Mouse (Mus musculus): ENCODE measurements around the gene Eml4. TPM values are rescaled to one million over a fixed set of nuclear protein-coding genes. Genes with fewer than 3 reads are reported as not detected.

The Eml4 gene
- total and polyA plus RNA-seq, 3 experiments: 38.2 to 75.6 (median 60.1) TPM

DNA sequence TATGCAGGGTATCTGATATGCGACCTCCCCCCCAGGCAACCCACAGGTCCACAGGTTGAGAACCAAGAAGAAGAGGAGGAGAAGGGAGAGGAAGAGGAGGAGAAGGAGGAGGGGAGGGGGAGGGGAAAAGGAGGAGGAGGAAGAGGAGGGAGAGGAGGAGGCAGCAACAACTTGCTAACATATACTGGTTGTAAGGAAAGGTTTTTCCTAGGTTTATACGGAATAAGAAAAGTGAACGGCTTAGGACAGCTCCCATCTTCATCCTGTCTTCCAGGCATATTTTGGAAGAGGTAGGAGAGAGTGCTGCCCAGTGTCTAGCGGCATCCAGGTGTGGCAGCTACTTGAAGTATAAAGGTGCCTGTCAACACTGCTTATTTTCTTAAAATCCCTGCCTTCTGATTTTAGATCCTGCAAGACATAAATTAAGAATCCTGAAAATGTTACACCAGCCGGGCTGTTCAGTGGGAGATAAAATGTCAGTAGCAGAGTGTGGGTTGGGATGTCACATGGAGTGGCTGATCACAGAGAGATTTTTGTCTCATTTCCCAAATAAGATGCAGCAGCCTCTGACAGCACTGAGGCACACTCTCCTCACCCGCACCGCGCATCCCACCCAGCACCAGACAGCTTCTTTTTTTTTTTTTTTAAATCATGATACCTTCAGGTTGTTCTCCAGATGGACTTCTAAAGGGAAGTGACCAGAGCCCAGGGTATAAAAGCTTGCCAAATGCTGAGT is 166.7 kb downstream of the Eml4 start, which contains the start of gene Cox7a2l:
Gene Cox7a2l (minus strand): TSS at position 51 of the 736 bp plus-strand sequence.
- Histone ChIP-seq H3K27ac (ENCODE audit: insufficient read depth, low read depth) (no peak within 1 kb of the TSS), H3K9me3 (replicated peaks; ENCODE audit: low read length) (no peaks in the 10 kb centered on the region), H3K27me3 (replicated peaks) (no peaks in the 10 kb centered on the region), H3K36me3 (replicated peaks in 1 of 2; ENCODE audit: control insufficient read depth in 1 of 2, insufficient read depth in 1 of 2, low read length in 1 of 2) (no peaks in the 10 kb centered on the region), H3K4me3 (replicated peaks in 1 of 3; ENCODE audit: low read depth in 2 of 3, low read length in 2 of 3, poor library complexity in 1 of 3) (no peak within 1 kb of the TSS), H3K4me2 (ENCODE audit: insufficient read depth, low read depth, poor library complexity, severe bottlenecking) (no peak within 1 kb of the TSS), H3K4me1 (ENCODE audit: control insufficient read depth in 1 of 2, insufficient read depth in 2 of 2) (peaks cover 11 to 18% of the 10 kb centered on the region in 2 experiments), H3K79me2 (replicated peaks; ENCODE audit: control insufficient read depth, extremely low read depth, insufficient read depth, poor library complexity, severe bottlenecking) (peaks cover 15% of the 10 kb centered on the region), H3K9ac (ENCODE audit: insufficient read depth, low read depth) (no peak within 1 kb of the TSS)
- dilution Hi-C loops (cut with MboI; ENCODE audit: extremely low pct_ligation_motif_present, extremely low pct_unique_long_range_greater_than_20kb, low sequenced_read_pairs) (no loop called here), in situ Hi-C loops (cut with MboI; ENCODE audit: low pct_ligation_motif_present, low pct_unique_long_range_greater_than_20kb, low sequenced_read_pairs) (no loop called here)
- no peak for DNase-seq (ENCODE audit: extremely low read depth)
- TF ChIP-seq ZNF384 (IDR thresholded peaks at IDR 0.05; ENCODE audit: low read depth, low read length) (no peak), MAX (IDR thresholded peaks at IDR 0.05; ENCODE audit: low read length) (no peak), MAFK (IDR thresholded peaks at IDR 0.05; ENCODE audit: insufficient replicate concordance, low read length) (no peak), PAX5 (IDR thresholded peaks at IDR 0.05; ENCODE audit: low read length) (no peak), MXI1 (IDR thresholded peaks at IDR 0.05; ENCODE audit: low read depth, low read length) (no peak), TCF12 (IDR thresholded peaks at IDR 0.05; ENCODE audit: low read depth, low read length) (no peak), USF2 (conservative IDR thresholded peaks at IDR 0.05; ENCODE audit: low read depth, low read length) (no peak), MAZ (IDR thresholded peaks at IDR 0.05; ENCODE audit: low read depth, low read length) (no peak), NELFE (IDR thresholded peaks at IDR 0.05; ENCODE audit: low read depth, low read length) (no peak)

DNA sequence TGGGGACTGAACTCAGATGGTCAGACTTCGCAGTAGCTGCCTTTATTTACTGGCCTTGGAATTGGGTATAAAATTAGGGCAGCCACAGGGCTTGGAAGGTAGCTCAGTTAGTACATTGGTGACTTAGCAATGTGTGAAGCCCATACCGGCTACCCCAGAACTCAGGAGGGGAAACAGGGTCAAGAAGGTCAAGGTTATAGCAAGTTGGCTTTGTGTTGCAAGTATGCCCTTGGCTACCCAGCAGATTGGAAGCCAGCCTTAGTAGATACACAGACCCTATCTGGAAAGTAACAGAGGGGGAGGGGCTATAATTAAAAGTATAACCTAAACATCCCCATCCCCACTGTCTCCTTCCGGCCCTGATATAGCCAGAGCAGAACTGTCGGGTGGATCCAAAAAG is 171.2 kb downstream of the Eml4 start:
- DNase-seq (ENCODE audit: extremely low read depth): no peak
- in situ Hi-C loops (cut with MboI; ENCODE audit: low pct_ligation_motif_present, low pct_unique_long_range_greater_than_20kb, low sequenced_read_pairs): no loop called here

More for the DNA sequence above, 171.2 kb downstream of the Eml4 start:
- Histone ChIP-seq H3K4me2 (ENCODE audit: insufficient read depth, low read depth, poor library complexity, severe bottlenecking) (no peak overlapping the region), H3K4me1 (ENCODE audit: control insufficient read depth in 1 of 2, insufficient read depth in 2 of 2) (0 out of 4 replicates have a peak, but pooled peaks cover 0 to 2% of the 10 kb centered on the region in 2 experiments), H3K27me3 (replicated peaks) (no peaks in the 10 kb centered on the region), H3K9ac (ENCODE audit: insufficient read depth, low read depth) (no peak overlapping the region), H3K27ac (ENCODE audit: insufficient read depth, low read depth) (no peak overlapping the region), H3K79me2 (replicated peaks; ENCODE audit: control insufficient read depth, extremely low read depth, insufficient read depth, poor library complexity, severe bottlenecking) (no peaks in the 10 kb centered on the region), H3K4me3 (replicated peaks in 1 of 3; ENCODE audit: low read depth in 2 of 3, low read length in 2 of 3, poor library complexity in 1 of 3) (no peak overlapping the region), H3K9me3 (replicated peaks; ENCODE audit: low read length) (no peaks in the 10 kb centered on the region), H3K36me3 (replicated peaks in 1 of 2; ENCODE audit: control insufficient read depth in 1 of 2, insufficient read depth in 1 of 2, low read length in 1 of 2) (no peaks in the 10 kb centered on the region)
- dilution Hi-C loops (cut with MboI; ENCODE audit: extremely low pct_ligation_motif_present, extremely low pct_unique_long_range_greater_than_20kb, low sequenced_read_pairs): no loop called here
- no peak for TF ChIP-seq PAX5 (IDR thresholded peaks at IDR 0.05; ENCODE audit: low read length)
- TF ChIP-seq USF1 (IDR thresholded peaks at IDR 0.05; ENCODE audit: low read depth, low read length): no peak
- no peak for TF ChIP-seq USF2 (conservative IDR thresholded peaks at IDR 0.05; ENCODE audit: low read depth, low read length)
- no peak for TF ChIP-seq MAX (IDR thresholded peaks at IDR 0.05; ENCODE audit: low read length)
- no peak for TF ChIP-seq MEF2A (IDR thresholded peaks at IDR 0.05; ENCODE audit: borderline replicate concordance, low read depth, low read length)
- no peak for TF ChIP-seq ZNF384 (IDR thresholded peaks at IDR 0.05; ENCODE audit: low read depth, low read length)
- TF ChIP-seq UBTF (IDR thresholded peaks at IDR 0.05; ENCODE audit: low read depth, low read length): no peak
- TF ChIP-seq IRF4 (IDR thresholded peaks at IDR 0.05; ENCODE audit: low read depth, low read length): no peak
- TF ChIP-seq POLR2A (IDR thresholded peaks at IDR 0.05; ENCODE audit: low read depth, low read length): no peak
- no peak for TF ChIP-seq ZMIZ1 (IDR thresholded peaks at IDR 0.05; ENCODE audit: low read depth, low read length)
- TF ChIP-seq JUN (IDR thresholded peaks at IDR 0.05; ENCODE audit: insufficient read depth, low read depth, low read length): no peak
- no peak for TF ChIP-seq ZC3H11A (IDR thresholded peaks at IDR 0.05; ENCODE audit: low read depth, low read length)
- no peak for TF ChIP-seq JUND (conservative IDR thresholded peaks at IDR 0.05; ENCODE audit: low read depth, low read length)
- no peak for TF ChIP-seq BHLHE40 (IDR thresholded peaks at IDR 0.05; ENCODE audit: low read depth, low read length)
- TF ChIP-seq ELF1 (IDR thresholded peaks at IDR 0.05; ENCODE audit: low read depth, low read length): no peak
- no peak for TF ChIP-seq HCFC1 (IDR thresholded peaks at IDR 0.05; ENCODE audit: low read depth, low read length)
- no peak for TF ChIP-seq SIN3A (IDR thresholded peaks at IDR 0.05; ENCODE audit: low read length)
- TF ChIP-seq MXI1 (IDR thresholded peaks at IDR 0.05; ENCODE audit: low read depth, low read length): no peak
